Mouse (Mus musculus): ENCODE measurements at regions not wholly inside any gene's neighbourhood (a gene's known extent, or its start where the extent isn't known, plus 50 kb on each side); places are given as distances from the start of the nearest gene placed in this dataset.

DNA sequence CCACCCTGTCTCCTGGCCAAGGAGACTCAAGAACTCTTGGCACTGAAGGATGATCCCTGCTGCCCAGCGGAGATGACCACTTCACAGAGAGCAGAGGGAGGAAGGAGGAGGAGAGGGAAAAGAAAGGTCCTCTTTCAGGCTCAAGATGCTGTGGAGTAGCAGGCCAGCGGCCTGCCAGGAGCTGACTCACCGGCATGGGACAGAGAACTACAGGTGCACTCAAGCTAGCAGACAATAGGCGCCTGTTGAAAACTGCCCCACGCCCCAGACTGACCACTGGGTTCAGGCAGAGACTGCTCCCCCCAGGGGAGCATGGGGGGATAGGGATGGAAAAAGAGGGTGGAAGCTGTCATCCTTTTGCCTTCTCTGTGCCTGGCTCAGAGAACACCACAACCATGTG is 125.8 kb upstream of the 1600014C23Rik start:
- no peaks in the 10 kb centered on the region for H3K36me3 ChIP-seq (ENCODE audit: control insufficient read depth, insufficient read depth)
- WGBS, result 88% methylated on average over 5 of the region's 5 CpGs
- no peak overlapping the region for H3K27ac ChIP-seq (ENCODE audit: low read length)
- H3K9ac ChIP-seq (ENCODE audit: low read length), result no peak overlapping the region
- H3K9me3 ChIP-seq (replicated peaks; ENCODE audit: control insufficient read depth, low read length), result peaks cover 10% of the 10 kb centered on the region; the same call in 1 of the 2 replicates
- H3K27me3 ChIP-seq (ENCODE audit: control insufficient read depth, insufficient read depth, low read length), result no peaks in the 10 kb centered on the region; the same call in 1 of the 2 replicates
- no peak overlapping the region for H3K4me2 ChIP-seq (ENCODE audit: low read depth, low read length)
- peaks cover 3% of the 10 kb centered on the region; the same call in 1 of the 2 replicates for H3K4me1 ChIP-seq (ENCODE audit: control insufficient read depth, insufficient read depth, low read length)
- no peak for ATAC-seq (replicated peaks; ENCODE audit: extremely low read depth, insufficient read depth, low FRiP score)
- H3K4me3 ChIP-seq (ENCODE audit: low read length), result no peak overlapping the region

DNA sequence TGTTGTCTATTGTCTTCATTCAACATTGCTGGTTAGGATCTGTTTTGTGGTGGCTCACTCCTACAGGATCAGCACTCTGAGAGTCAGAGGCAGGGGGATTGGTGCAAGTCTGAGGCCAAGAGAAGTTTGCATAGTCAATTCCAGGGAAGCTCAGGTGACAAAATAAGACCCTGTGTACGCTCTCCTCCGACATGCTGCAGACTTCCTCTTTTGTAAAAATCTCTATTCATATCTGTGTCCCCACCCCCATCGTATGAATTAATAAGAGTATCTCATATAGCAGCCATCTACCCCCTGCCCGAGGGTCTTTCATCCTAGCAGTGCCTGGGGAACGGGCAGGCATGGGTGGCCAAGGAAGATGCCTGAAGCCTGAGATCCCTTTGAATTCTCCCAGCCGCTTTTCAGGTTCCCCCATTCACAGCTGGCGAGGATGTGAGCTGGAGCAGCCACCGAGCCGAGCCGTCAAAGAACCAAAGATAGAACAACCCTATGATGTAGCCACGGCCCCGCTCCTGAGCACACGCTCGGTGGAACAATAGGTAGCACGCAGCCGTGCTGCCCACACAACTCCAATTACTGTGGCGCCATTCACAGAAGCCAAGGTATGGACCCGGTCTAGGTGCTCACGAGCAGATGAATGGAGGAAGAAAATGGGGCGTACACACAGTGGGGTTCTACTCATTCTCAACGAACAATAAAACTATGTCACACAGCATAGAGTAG is 120.4 kb upstream of the 1600014C23Rik start:
- H3K9ac ChIP-seq (ENCODE audit: low read length), result no peak overlapping the region
- no peaks in the 10 kb centered on the region for H3K4me1 ChIP-seq (ENCODE audit: control insufficient read depth, insufficient read depth, low read length)
- no peaks in the 10 kb centered on the region for H3K36me3 ChIP-seq (ENCODE audit: control insufficient read depth, insufficient read depth)
- H3K27me3 ChIP-seq (ENCODE audit: control insufficient read depth, insufficient read depth, low read length), result peaks cover 16% of the 10 kb centered on the region
- no peak overlapping the region for H3K4me3 ChIP-seq (ENCODE audit: low read length)
- no peak for ATAC-seq (replicated peaks; ENCODE audit: extremely low read depth, insufficient read depth, low FRiP score)
- H3K4me2 ChIP-seq (ENCODE audit: low read depth, low read length), result no peak overlapping the region
- H3K27ac ChIP-seq (ENCODE audit: low read length), result no peak overlapping the region
- H3K9me3 ChIP-seq (replicated peaks; ENCODE audit: control insufficient read depth, low read length), result peaks cover 10% of the 10 kb centered on the region; the same call in 1 of the 2 replicates
- 71% methylated on average over 21 of the region's 21 CpGs for WGBS

DNA sequence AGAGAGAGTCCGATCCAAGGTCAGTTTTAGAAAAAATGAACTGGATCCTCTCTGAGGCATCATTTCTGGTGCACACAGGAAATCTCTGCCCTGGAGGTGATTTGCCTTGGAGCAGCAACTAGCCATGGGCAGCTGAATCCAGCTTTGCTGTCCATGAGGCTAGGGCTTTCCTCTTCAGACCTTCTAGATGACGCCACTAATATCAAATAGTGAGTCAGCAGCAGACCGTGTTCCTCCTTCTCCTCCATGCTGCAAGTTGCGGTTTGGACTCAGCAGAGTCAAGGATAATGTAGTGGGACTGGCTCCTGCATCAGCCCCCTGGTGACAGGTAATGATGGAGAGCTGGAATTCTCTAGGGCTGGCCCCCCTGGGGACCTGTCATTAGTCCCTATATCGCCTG is 118.8 kb upstream of the 1600014C23Rik start:
- H3K9ac ChIP-seq (ENCODE audit: low read length), result no peak overlapping the region
- peaks cover 16% of the 10 kb centered on the region for H3K27me3 ChIP-seq (ENCODE audit: control insufficient read depth, insufficient read depth, low read length)
- H3K4me2 ChIP-seq (ENCODE audit: low read depth, low read length), result no peak overlapping the region
- H3K27ac ChIP-seq (ENCODE audit: low read length), result no peak overlapping the region
- H3K36me3 ChIP-seq (ENCODE audit: control insufficient read depth, insufficient read depth), result no peaks in the 10 kb centered on the region
- no peaks in the 10 kb centered on the region for H3K9me3 ChIP-seq (replicated peaks; ENCODE audit: control insufficient read depth, low read length)
- no peak overlapping the region for H3K4me3 ChIP-seq (ENCODE audit: low read length)
- 42% methylated on average over 5 of the region's 5 CpGs for WGBS
- ATAC-seq (replicated peaks; ENCODE audit: extremely low read depth, insufficient read depth, low FRiP score), result no peak
- peaks cover 8% of the 10 kb centered on the region; the same call in 1 of the 2 replicates for H3K4me1 ChIP-seq (ENCODE audit: control insufficient read depth, insufficient read depth, low read length)

DNA sequence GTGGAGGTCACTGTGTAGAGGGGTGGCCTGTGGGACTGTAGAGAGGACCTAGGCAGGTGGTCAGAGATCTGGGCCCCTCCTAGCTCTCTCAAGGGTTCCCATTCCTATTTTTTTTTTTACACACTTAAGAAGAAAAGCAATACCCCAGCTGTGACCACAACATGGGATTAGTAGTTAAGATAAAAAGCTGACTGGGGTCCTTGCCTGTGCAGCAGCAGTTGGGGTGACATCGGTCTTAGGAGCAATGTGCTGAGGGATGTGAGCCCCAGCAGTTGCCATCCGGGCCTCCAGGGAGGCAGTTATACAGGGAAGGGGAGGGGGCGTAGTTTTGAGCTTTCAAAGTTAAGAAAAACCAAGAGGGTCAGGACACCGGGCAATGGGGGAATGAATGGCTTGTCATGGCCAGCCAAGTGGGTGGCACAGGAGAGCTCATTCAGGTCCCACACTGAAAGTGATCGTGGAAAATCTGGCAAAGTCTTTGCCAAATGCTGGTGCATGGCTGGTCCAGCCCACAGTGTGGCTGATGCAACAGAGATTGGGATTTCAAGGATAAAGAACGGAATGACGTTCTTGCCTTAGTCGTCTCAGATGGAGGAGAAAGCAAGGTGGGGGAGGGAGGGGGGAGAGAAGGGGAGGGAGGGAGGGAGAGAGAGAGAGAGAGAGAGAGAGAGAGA is 118.2 kb upstream of the 1600014C23Rik start:
- Histone ChIP-seq H3K9me3 (replicated peaks; ENCODE audit: control insufficient read depth, low read length) (no peaks in the 10 kb centered on the region), H3K36me3 (ENCODE audit: control insufficient read depth, insufficient read depth) (no peaks in the 10 kb centered on the region), H3K4me3 (ENCODE audit: low read length) (no peak overlapping the region), H3K4me1 (ENCODE audit: control insufficient read depth, insufficient read depth, low read length) (peaks cover 8% of the 10 kb centered on the region; the same call in 1 of the 2 replicates), H3K4me2 (ENCODE audit: low read depth, low read length) (no peak overlapping the region), H3K27ac (ENCODE audit: low read length) (no peak overlapping the region), H3K27me3 (ENCODE audit: control insufficient read depth, insufficient read depth, low read length) (peaks cover 19% of the 10 kb centered on the region), H3K9ac (ENCODE audit: low read length) (no peak overlapping the region)
- no peak for ATAC-seq (replicated peaks; ENCODE audit: extremely low read depth, insufficient read depth, low FRiP score)
- WGBS, result 65% methylated on average over 8 of the region's 8 CpGs

DNA sequence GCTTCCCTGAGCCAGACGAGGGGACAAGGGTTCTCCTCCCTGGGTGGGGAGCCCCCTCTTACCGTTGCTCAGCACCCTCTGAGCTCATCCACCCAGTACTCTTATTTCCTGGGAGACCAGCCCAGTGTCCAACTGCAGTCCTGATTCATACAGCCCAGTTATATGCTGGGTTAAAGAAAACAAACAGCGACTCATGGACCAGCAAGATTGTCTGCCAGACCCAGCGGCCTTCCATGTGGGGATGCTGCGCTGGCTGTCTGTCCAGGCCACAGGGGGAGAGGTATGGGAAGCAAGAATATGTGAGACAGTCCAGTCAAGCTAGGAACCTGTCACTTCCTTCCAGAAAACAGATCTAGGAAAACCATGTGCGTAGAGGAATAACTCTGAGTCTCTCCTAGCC is 117.3 kb upstream of the 1600014C23Rik start:
- Histone ChIP-seq H3K9me3 (replicated peaks; ENCODE audit: control insufficient read depth, low read length) (peaks cover 2% of the 10 kb centered on the region), H3K9ac (ENCODE audit: low read length) (no peak overlapping the region), H3K27ac (ENCODE audit: low read length) (no peak overlapping the region), H3K4me3 (ENCODE audit: low read length) (no peak overlapping the region), H3K27me3 (ENCODE audit: control insufficient read depth, insufficient read depth, low read length) (peaks cover 19% of the 10 kb centered on the region), H3K36me3 (ENCODE audit: control insufficient read depth, insufficient read depth) (no peaks in the 10 kb centered on the region), H3K4me1 (ENCODE audit: control insufficient read depth, insufficient read depth, low read length) (peaks cover 8% of the 10 kb centered on the region; the same call in 1 of the 2 replicates), H3K4me2 (ENCODE audit: low read depth, low read length) (no peak overlapping the region)
- WGBS, result 82% methylated on average over 6 of the region's 6 CpGs
- no peak for ATAC-seq (replicated peaks; ENCODE audit: extremely low read depth, insufficient read depth, low FRiP score)

DNA sequence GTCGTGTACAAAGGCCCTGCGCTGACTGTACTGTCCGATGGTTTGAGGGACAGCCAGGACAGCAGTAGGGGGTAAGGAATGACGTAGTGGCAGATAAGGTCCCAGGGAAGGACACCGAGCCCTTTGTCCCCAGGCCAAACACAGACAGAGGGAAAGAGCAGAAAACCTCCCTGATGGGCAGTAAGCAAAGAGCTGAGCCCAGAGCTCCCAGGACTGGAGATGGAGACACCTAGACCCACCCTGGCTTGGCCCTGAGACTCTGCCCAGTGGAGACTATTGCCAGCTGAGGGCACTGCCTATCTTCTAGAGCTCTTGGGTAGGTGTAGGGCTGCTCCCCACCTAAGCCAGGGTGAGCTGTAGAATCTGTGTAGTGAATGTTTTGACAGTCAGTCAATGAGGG is 116.5 kb upstream of the 1600014C23Rik start:
- Histone ChIP-seq H3K4me3 (ENCODE audit: low read length) (no peak overlapping the region), H3K27ac (ENCODE audit: low read length) (no peak overlapping the region), H3K36me3 (ENCODE audit: control insufficient read depth, insufficient read depth) (no peaks in the 10 kb centered on the region), H3K9ac (ENCODE audit: low read length) (no peak overlapping the region), H3K9me3 (replicated peaks; ENCODE audit: control insufficient read depth, low read length) (peaks cover 5% of the 10 kb centered on the region), H3K4me1 (ENCODE audit: control insufficient read depth, insufficient read depth, low read length) (peaks cover 8% of the 10 kb centered on the region; the same call in 1 of the 2 replicates), H3K4me2 (ENCODE audit: low read depth, low read length) (no peak overlapping the region), H3K27me3 (ENCODE audit: control insufficient read depth, insufficient read depth, low read length) (peaks cover 19% of the 10 kb centered on the region)
- ATAC-seq (replicated peaks; ENCODE audit: extremely low read depth, insufficient read depth, low FRiP score), result no peak
- 50% methylated on average over 5 of the region's 5 CpGs for WGBS

DNA sequence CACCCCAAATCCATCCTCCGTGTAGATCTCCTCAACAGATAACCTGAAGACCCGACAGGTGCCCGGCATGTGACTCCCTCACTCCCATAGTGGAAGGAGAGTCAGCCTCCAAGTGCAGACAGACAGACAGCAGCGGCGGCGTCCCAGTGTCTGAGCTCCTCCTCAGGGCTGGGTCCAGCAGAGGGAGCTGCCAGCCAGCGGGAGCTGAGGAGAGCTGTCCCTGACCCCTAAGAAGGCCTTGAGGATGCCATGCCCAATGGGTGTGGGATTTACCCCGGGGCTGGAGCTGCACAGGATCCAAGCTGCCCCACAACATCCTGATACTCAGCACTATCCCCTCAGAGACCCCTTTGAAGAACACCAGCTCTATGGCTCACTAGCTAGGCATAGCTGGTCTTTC is 115.0 kb upstream of the 1600014C23Rik start:
- Histone ChIP-seq H3K27me3 (ENCODE audit: control insufficient read depth, insufficient read depth, low read length) (peaks cover 19% of the 10 kb centered on the region), H3K4me2 (ENCODE audit: low read depth, low read length) (no peak overlapping the region), H3K27ac (ENCODE audit: low read length) (no peak overlapping the region), H3K9ac (ENCODE audit: low read length) (no peak overlapping the region), H3K36me3 (ENCODE audit: control insufficient read depth, insufficient read depth) (no peaks in the 10 kb centered on the region), H3K4me1 (ENCODE audit: control insufficient read depth, insufficient read depth, low read length) (peaks cover 8% of the 10 kb centered on the region; the same call in 1 of the 2 replicates), H3K9me3 (replicated peaks; ENCODE audit: control insufficient read depth, low read length) (peaks cover 5% of the 10 kb centered on the region), H3K4me3 (ENCODE audit: low read length) (no peak overlapping the region)
- ATAC-seq (replicated peaks; ENCODE audit: extremely low read depth, insufficient read depth, low FRiP score), result peak; percentile 61
- WGBS, result 15% methylated on average over 8 of the region's 8 CpGs

DNA sequence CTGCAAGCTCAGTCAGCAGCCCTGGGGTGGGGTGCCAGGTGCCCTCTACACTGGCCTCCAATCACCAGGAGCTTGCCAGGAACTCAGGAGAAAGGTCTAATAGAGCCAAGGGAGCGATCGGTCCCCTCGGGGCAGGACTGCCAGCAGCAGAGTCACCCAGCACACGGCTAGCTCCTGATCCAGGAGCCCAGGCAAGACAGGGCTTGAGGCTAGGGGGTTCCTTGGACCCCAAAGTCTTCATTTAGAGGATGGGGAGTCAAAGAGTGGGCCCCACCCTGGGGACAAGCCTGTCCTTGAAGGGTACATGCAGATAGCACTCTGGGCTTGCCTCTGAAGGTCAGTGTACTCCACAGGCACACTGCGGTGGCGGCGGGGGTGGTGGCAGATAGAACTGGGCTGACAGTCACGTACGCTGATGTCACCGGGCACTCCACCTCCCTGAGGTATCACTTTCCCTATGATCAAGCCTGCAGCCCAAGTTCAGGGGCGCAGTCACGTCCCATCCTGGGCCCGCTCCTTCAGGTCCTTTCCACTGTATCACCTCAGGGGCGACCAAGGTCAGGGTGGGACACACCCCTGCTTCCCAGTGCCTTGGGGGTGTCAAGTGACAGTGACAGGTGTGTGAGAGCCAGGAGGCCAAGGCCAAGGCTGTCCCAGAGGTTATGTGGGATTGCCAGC is 114.2 kb upstream of the 1600014C23Rik start:
- WGBS, result 65% methylated on average over 14 of the region's 14 CpGs
- Histone ChIP-seq H3K4me2 (ENCODE audit: low read depth, low read length) (no peak overlapping the region), H3K9me3 (replicated peaks; ENCODE audit: control insufficient read depth, low read length) (peaks cover 5% of the 10 kb centered on the region), H3K27me3 (ENCODE audit: control insufficient read depth, insufficient read depth, low read length) (peaks cover 13% of the 10 kb centered on the region; the same call in 1 of the 2 replicates), H3K4me3 (ENCODE audit: low read length) (no peak overlapping the region), H3K27ac (ENCODE audit: low read length) (no peak overlapping the region), H3K4me1 (ENCODE audit: control insufficient read depth, insufficient read depth, low read length) (peaks cover 8% of the 10 kb centered on the region; the same call in 1 of the 2 replicates), H3K9ac (ENCODE audit: low read length) (peak overlapping the region; percentile 39; the same call in 1 of the 2 replicates), H3K36me3 (ENCODE audit: control insufficient read depth, insufficient read depth) (no peaks in the 10 kb centered on the region)
- ATAC-seq (replicated peaks; ENCODE audit: extremely low read depth, insufficient read depth, low FRiP score), result peak; percentile 74
